Mouse (Mus musculus) left cerebral cortex, adult 11 months (tissue): Measurements from ENCODE around the gene Col1a2.

Source experiments
- DNase-seq: peaks from one replicate; pipeline ENCODE4 v3.0.0; 2022; ENCODE audit warnings: low spot score

Col1a2 gene

DNA sequence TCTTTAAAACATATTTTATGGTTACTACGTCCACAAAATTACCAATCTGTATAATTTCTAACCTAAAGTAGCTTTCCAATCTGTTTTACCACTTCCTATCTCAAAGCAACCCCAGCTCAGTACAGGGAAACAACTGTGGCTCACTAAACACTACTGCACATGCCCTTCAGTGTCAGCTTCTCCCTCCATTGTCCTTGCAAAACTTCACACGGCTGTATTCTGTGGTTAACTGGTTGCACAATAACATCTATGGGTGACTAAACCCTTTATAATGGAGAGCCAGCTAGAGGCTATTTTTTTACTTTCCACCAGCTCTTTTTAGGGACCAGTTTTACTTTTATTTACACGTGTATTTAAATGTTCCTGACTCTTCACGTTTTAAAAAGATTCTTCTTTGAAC, 83.3 kb downstream of the Col1a2 start:
- DNase-seq: no peak

DNA sequence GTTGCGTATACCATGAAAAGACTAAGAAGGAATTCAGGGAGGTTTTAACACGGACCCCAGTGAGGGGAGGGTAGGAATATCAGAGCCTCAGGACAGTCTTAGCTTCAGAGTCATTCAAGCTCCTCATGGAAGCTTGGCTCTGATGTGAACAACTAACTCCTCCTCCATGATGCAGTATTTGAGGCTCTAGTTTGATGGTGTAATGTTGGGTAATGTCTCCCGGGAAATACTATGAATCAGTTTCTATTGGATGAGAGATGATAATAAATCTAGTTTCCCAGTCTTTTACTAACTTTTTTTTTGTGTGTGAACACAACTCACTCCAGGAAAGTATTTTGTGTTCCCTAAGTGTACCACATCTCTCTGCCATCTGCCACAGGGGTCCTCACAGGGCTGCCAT, 84.1 kb downstream of the Col1a2 start:
- no peak for DNase-seq

- DNase-seq: no peak
These were observed 85.5 kb downstream of the Col1a2 start for GRCm38 (mm10) chr6:4590089-4590488.
